Mouse (Mus musculus) heart, postnatal 25 days (tissue): ENCODE measurements at regions not wholly inside any gene's neighbourhood (a gene's known extent, or its start where the extent isn't known, plus 50 kb on each side); places are given as distances from the start of the nearest gene placed in this dataset.

ENCODE experiments used
- DNase-seq: peaks from one replicate; pipeline ENCODE4 v3.0.0; 2022; ENCODE audit warnings: low spot score
- intact Hi-C: fragments of 180-260 bp; cut with DNase I; formaldehyde crosslinking; loops from one replicate; pipeline ENCODE4 v1.15.1; 2025

DNA sequence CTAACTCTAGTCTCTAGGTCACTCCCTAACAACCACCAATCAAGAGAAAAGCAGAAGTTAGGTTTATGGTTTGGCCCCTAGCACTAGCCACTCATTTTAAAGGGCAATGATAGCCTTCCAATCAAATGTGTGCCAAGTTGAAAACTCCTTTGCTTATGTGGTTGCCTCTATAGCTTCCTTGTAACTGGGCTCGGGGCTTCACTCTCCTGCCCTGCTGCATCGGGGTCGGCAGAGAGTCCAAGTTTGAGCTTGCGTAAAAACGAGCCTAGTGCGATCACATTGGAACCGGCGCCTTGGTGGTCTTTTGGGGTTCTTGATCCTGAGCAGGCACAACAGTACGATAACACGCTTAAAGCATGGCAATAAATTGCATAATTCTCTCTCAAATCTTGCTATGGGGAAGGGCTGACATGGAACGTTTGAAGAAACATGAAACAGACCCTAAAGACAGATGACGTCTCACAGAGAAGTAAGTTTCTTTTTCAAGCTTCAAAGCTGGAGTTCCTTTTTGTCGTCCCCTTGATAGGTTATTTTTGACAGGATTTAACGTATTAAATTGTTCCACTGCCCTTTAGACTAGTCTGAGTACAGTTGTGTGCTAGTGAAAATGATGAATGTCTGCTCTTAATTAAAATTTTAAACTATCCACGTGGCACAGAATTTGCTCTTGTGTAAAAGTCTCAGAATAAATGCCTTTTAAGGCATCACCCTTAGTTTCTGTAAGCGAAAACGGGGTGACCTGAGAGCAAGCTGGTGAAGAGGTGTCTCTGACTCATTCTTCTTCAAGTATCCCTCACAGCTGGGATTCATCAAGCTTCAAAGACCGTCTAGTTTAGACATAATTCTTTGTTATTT is 52.0 kb downstream of the 4930426L09Rik start:
- intact Hi-C loops, result no loop called here
- DNase-seq, result no peak

DNA sequence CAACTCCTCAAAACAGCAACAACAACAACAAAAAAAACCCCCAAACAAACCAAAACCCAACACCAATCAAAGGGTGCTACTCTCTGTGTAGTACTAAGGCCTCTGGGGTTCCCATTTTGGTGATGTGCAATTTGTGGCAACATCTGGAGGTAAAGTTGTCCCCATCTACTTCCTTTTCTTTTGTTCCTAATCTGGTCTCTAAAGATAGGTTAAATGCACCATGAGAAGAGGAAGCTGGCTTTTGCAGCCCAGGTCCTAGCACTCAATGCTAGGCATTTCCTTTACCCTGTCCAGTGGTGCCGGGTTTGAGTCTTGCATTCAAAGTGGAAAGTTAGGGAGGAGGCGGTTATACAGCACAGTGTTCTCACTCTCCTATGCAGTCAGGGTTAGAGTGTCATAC is 57.4 kb downstream of the 4930426L09Rik start:
- intact Hi-C loops, result no loop called here
- DNase-seq, result no peak

- no peak for DNase-seq
- intact Hi-C loops, result no loop called here
Measured at GRCm38 (mm10) chr2:19057859-19058258, 59.7 kb downstream of the 4930426L09Rik start.

DNA sequence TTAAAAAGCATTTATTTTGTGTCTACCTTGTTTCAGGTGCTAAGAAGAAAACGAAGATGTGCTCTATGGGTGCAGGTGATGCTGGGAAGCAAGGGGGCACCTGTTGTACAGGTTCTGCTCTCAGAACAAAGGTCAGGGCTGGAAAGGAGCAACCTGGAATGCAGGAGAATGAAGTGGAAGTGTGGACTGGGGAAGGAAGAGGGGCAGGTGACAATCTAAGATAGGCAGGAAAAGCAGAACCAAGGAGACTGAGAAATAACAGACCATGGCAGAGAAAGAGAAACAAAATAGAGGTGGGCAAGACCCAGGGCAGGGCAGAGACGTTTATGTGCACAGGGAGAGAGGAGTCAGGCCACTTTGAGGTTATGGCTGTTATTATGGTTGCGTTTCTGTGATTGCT is 60.6 kb downstream of the 4930426L09Rik start:
- no peak for DNase-seq
- intact Hi-C loops, result no loop called here

- intact Hi-C loops, result no loop called here
- no peak for DNase-seq
Measured at GRCm38 (mm10) chr2:19059246-19059645, 61.1 kb downstream of the 4930426L09Rik start.

GRCm38 (mm10) chr2:19060218-19060915 is 62.2 kb downstream of the 4930426L09Rik start:
- no peak for DNase-seq
- intact Hi-C loops, result no loop called here

DNA sequence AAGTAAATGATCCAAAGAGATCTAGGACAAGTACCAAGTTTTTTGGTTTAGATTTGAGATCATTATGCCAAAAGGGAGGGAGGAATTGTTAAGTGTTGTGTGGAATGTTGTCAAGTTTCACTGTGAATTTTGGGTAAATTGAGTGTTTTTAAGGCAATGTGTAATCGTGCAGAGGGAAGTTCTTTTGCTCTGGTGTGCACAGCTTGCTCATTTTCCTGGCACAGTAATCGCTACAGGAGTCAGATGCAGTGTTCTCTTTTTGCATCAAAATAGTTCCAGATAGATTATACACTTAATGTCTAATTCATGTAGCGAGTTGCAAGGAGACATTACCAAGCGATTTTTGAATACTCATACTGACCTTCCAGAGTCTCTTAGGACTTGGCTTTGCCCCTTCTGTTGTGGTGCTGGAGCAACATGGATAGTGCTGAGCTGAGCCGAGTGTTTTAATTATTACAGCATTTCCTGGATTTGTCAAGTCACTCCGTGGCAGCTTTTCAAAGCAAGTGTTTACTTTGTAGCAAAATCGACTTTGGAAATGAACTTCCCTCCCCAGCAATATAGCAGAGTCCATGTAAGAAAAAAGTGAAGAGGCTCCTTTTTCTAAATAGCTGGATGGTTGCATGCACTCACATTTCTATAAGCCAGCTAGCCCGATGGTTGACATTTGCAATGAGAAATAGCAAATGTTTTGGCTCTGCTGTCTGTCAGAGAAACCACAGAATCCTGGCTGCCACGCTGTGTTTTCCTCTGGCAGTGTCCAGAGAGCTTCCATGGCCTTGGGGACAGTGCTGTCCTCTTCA is 66.6 kb downstream of the 4930426L09Rik start:
- intact Hi-C loops, result no loop called here
- DNase-seq, result peak; percentile 5

DNA sequence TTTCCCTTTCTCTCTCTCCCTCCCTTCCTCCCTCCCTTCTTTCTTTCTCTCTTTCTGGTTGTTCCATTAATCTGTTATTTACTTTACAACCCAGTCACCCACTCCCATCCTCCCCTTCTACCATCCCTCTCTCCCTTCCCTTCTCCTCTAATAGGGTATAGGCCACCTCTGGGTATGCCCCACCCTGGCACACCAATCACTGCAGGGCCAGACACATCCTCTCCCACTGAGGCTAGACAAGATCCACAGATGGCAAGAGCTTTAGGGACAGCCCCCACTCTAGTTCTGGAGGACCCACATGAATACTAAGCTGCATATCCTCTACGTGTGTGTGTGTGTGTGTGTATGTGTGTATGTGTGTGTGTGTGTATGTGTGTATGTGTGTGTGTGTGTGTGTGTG is 67.4 kb downstream of the 4930426L09Rik start:
- intact Hi-C loops, result no loop called here
- no peak for DNase-seq

DNA sequence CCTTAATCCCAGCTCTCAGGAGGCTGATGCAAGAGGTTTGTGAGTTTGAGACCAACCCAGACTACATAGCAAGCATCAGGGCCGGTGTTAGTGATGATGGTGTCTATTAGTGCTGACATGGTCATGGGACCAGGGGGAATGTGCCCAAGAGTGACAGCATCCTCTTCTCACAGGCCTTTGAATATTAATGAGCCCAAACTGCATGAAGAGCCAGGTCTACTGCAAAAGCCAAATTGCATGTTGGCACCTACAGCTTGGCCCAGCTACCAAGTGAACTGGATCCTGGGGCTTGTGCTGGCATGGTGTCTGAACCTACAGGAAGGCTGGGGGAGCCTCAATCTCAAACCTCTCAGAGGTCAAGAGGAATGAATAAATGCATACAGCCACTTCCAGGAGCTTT is 70.0 kb downstream of the 4930426L09Rik start:
- DNase-seq, result no peak
- intact Hi-C loops, result no loop called here

DNA sequence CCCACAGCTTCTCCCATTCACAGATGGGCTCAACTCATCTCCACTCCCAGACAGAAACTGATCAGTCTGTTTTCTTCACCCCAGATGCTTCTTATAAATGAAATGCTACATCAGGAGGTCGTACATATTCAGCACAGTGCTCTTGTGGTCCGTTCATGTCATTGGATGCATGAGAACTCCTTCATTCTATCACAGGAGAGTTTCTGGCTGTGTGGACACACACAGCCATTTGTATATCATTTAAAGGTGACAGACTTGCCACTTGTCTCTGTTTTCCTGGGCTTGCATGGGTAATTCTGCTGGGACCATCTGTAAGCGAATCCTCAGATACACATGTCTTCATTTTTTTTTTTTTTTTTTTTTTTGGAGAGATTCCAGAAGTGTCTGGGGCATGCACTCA is 85.7 kb downstream of the 4930426L09Rik start:
- intact Hi-C loops, result loop anchor here (5.0 kb wide), 1 partner anchor 212 kb away; no protein-coding TSS in a partner anchor
- DNase-seq, result no peak

GRCm38 (mm10) chr2:19085105-19085504 is 87.0 kb downstream of the 4930426L09Rik start:
- DNase-seq, result no peak
- intact Hi-C loops, result no loop called here

- no peak for DNase-seq
- intact Hi-C loops, result no loop called here
Measured at GRCm38 (mm10) chr2:19086167-19086566, 88.0 kb downstream of the 4930426L09Rik start.

- no peak for DNase-seq
- intact Hi-C loops, result no loop called here
Measured at GRCm38 (mm10) chr2:19086621-19087020, 88.5 kb downstream of the 4930426L09Rik start.

- DNase-seq, result no peak
- intact Hi-C loops, result no loop called here
Measured at GRCm38 (mm10) chr2:19099384-19099783, 99.7 kb upstream of the Armc3 start.

DNA sequence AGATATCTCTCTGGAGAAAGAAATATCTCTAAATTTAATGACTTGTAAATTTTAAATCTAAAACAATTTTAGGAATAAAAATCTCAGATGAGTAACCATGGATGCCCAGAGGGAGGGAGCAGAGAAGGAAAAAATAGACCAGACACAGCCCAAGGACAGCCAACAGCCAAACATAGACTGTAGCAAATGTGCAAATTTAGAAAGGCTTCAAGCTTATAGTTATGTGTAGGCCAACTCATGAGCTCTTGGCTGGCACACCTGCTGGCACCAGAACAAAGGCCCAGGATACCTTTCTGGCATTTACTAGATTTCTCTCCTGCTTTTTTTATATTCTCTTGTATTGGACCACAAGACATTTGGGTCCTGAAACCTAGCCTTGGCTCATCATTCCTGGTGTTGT is 90.3 kb upstream of the Armc3 start:
- no peak for DNase-seq
- intact Hi-C loops, result no loop called here

GRCm38 (mm10) chr2:19119871-19120270 is 79.2 kb upstream of the Armc3 start:
- intact Hi-C loops, result no loop called here

DNA sequence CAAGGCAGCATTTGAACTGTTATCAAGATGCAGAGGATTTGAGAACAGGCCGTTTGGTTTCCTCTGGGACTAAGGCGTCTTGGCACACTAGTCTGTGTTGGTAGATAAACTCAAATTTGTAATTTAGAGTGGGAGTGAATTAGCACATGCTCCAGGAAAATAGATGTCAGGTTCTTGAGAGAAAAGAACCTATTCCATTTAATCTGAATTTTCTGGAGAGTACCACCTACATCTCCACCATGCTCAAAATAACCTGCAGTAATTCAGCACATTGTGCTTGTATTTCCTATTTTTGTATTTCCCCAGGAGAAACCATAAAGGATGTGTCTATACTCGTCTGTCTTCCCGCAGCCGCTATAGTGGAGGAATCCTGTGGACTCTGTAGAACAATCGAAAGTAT is 66.2 kb upstream of the Armc3 start:
- no peak for DNase-seq
- intact Hi-C loops, result no loop called here

More at GRCm38 (mm10) chr2:19119871-19120270, 79.2 kb upstream of the Armc3 start:
- DNase-seq, result no peak

GRCm38 (mm10) chr2:19142586-19142985 is 56.5 kb upstream of the Armc3 start:
- intact Hi-C loops, result no loop called here
- DNase-seq, result no peak

DNA sequence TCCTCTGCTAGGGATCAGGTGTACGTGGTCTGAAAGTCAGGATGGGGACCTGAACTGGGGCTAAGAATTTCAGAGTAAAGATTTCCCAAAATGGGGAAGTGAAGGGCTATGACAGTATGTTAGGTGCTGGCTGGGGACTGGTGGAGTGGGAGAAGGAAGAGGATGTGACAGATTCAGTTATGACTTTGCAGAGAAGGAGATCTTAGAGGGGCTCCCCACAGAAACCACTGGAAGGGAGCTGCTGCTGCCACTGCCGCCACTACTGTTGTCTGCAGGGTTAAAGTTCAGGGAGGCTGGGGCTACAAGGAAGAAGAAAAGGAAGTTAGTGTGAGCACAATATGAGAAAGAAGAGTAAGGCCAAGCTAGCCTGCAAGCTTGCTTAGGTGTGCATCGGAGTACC is 53.7 kb upstream of the Armc3 start:
- DNase-seq, result no peak
- intact Hi-C loops, result no loop called here

- no peak for DNase-seq
- intact Hi-C loops, result no loop called here
Measured at GRCm38 (mm10) chr2:19145881-19146280, 53.2 kb upstream of the Armc3 start.

- intact Hi-C loops, result no loop called here
- DNase-seq, result no peak
Measured at GRCm38 (mm10) chr2:19146289-19146688, 52.8 kb upstream of the Armc3 start.
